Mouse (Mus musculus) embryo, embryonic 11.5 days (tissue): Measurements from ENCODE around the gene Tyk2.
A peak's percentile ranks its signal among the peaks of the same experiment; 100 is the strongest.

ENCODE experiments used
- DNase-seq: peaks from one replicate; pipeline ENCODE4 v3.0.0-alpha.2; 2012; ENCODE audit warnings: low read depth, low spot score

Gene Tyk2

GRCm38 (mm10) chr9:21114190-21114589 is 16.9 kb downstream of the Tyk2 start:
- no peak for DNase-seq

- DNase-seq = no peak
Observed at GRCm38 (mm10) chr9:21113751-21114150, 17.3 kb downstream of the Tyk2 start.

- no peak for DNase-seq
Observed at GRCm38 (mm10) chr9:21107607-21108237, 23.3 kb downstream of the Tyk2 start.

GRCm38 (mm10) chr9:21105760-21106564 is 25.1 kb downstream of the Tyk2 start:
- DNase-seq = no peak

GRCm38 (mm10) chr9:21104814-21105213 is 26.2 kb downstream of the Tyk2 start:
- no peak for DNase-seq

- no peak for DNase-seq
Observed at GRCm38 (mm10) chr9:21102076-21102475, 29.0 kb downstream of the Tyk2 start.

- no peak for DNase-seq
Observed at GRCm38 (mm10) chr9:21100447-21101161, 30.4 kb downstream of the Tyk2 start.

GRCm38 (mm10) chr9:21097793-21098192 is 33.2 kb downstream of the Tyk2 start:
- no peak for DNase-seq

- no peak for DNase-seq
Observed at GRCm38 (mm10) chr9:21095958-21096357, 35.1 kb downstream of the Tyk2 start.

GRCm38 (mm10) chr9:21093423-21093822 is 37.6 kb downstream of the Tyk2 start:
- no peak for DNase-seq

- peak; percentile 95 for DNase-seq
Observed at GRCm38 (mm10) chr9:21091707-21092320, 39.2 kb downstream of the Tyk2 start, which contains the start of the genes Gm38431 and Raver1. Gene Gm38431 (minus strand): TSS chr9:21091997. Gene Raver1 (minus strand): TSS chr9:21092008.

GRCm38 (mm10) chr9:21090972-21091706 is 39.9 kb downstream of the Tyk2 start:
- DNase-seq = peak; percentile 8

- DNase-seq = no peak
Observed at GRCm38 (mm10) chr9:21090537-21090936, 40.5 kb downstream of the Tyk2 start.

- no peak for DNase-seq
Observed at GRCm38 (mm10) chr9:21083324-21083723, 47.7 kb downstream of the Tyk2 start.

- DNase-seq = no peak
Observed at GRCm38 (mm10) chr9:21081127-21081526, 49.9 kb downstream of the Tyk2 start.

GRCm38 (mm10) chr9:21075625-21076024 is 55.4 kb downstream of the Tyk2 start:
- no peak for DNase-seq

- DNase-seq = no peak
Observed at GRCm38 (mm10) chr9:21074173-21074572, 56.9 kb downstream of the Tyk2 start.

GRCm38 (mm10) chr9:21073044-21073840 is 57.8 kb downstream of the Tyk2 start, which contains the start of the genes Gm49373 and Fdx1l:
Gene Gm49373 (minus strand): TSS chr9:21073096.
Gene Fdx1l (minus strand): TSS chr9:21073614.
- peak; percentile 85 for DNase-seq

- no peak for DNase-seq
Observed at GRCm38 (mm10) chr9:21072641-21073040, 58.4 kb downstream of the Tyk2 start.

- no peak for DNase-seq
Observed at GRCm38 (mm10) chr9:21067006-21067684, 63.9 kb downstream of the Tyk2 start, which contains the start of gene Zglp1. Gene Zglp1 (minus strand): TSS chr9:21067093.
